Mouse (Mus musculus): ENCODE results near the gene Tgfbr2. TPM values are rescaled to one million over a fixed set of nuclear protein-coding genes. Genes with fewer than 3 reads are reported as not detected.

Tgfbr2 gene
- total and polyA plus RNA-seq, 3 experiments = not detected

- TF ChIP-seq ZMIZ1 (IDR thresholded peaks at IDR 0.05; ENCODE audit: low read depth, low read length) (no peak), UBTF (IDR thresholded peaks at IDR 0.05; ENCODE audit: borderline replicate concordance, insufficient read depth, low read depth, low read length) (no peak), BHLHE40 (IDR thresholded peaks at IDR 0.05; ENCODE audit: borderline replicate concordance, low read depth, low read length) (no peak), ETS1 (IDR thresholded peaks at IDR 0.05; ENCODE audit: low read depth, low read length) (no peak), POLR2A (IDR thresholded peaks at IDR 0.05; ENCODE audit: control insufficient read depth in 1 of 2, insufficient read depth in 1 of 2, low read depth in 1 of 2, low read length in 2 of 2, poor library complexity in 1 of 2) (no peak), USF1 (IDR thresholded peaks at IDR 0.05; ENCODE audit: low read depth, low read length) (no peak), SIN3A (IDR thresholded peaks at IDR 0.05; ENCODE audit: low read length) (no peak), MXI1 (IDR thresholded peaks at IDR 0.05; ENCODE audit: low read depth, low read length) (no peak), MYB (IDR thresholded peaks at IDR 0.05; ENCODE audit: low read depth, low read length) (no peak), TAL1 (IDR thresholded peaks at IDR 0.05; ENCODE audit: low read length) (no peak), RAD21 (IDR thresholded peaks at IDR 0.05; ENCODE audit: low read depth, low read length) (no peak), MEF2A (IDR thresholded peaks at IDR 0.05; ENCODE audit: extremely low read depth, insufficient replicate concordance, low read depth, low read length, poor library complexity, severe bottlenecking) (no peak), RCOR1 (IDR thresholded peaks at IDR 0.05; ENCODE audit: low read depth, low read length) (no peak), MAX (IDR thresholded peaks at IDR 0.05; ENCODE audit: low read length) (no peak), ZC3H11A (IDR thresholded peaks at IDR 0.05; ENCODE audit: low read depth, low read length) (no peak), EP300 (IDR thresholded peaks at IDR 0.05; ENCODE audit: low read depth in 1 of 2, low read length in 2 of 2) (no peak), MAFK (IDR thresholded peaks at IDR 0.05; ENCODE audit: borderline replicate concordance, low read depth, low read length) (no peak), POLR2AphosphoS5 (IDR thresholded peaks at IDR 0.05; ENCODE audit: borderline replicate concordance, low read depth, low read length) (no peak), NRF1 (IDR thresholded peaks at IDR 0.05; ENCODE audit: insufficient read depth, low read depth, low read length, poor library complexity, severe bottlenecking) (no peak), ELF1 (IDR thresholded peaks at IDR 0.05; ENCODE audit: low read depth, low read length) (no peak)
- no peaks in the 10 kb centered on the region for H3K36me3 ChIP-seq (ENCODE audit: control insufficient read depth in 1 of 2, insufficient read depth in 2 of 2, low read length in 2 of 2)
- no peaks in the 10 kb centered on the region for H3K79me2 ChIP-seq (ENCODE audit: control insufficient read depth, insufficient read depth, low read length, poor library complexity)
- H3K4me3 ChIP-seq (ENCODE audit: control insufficient read depth in 1 of 2, insufficient read depth in 1 of 2, low read depth in 2 of 2, low read length in 2 of 2) = no peak overlapping the region
- H3K9me3 ChIP-seq (replicated peaks; ENCODE audit: insufficient read depth, low read length) = no peaks in the 10 kb centered on the region
- no peak overlapping the region for H3K27ac ChIP-seq (ENCODE audit: control insufficient read depth, low read depth, low read length)
- H3K4me1 ChIP-seq (ENCODE audit: control insufficient read depth in 1 of 2, insufficient read depth in 2 of 2, low read length in 2 of 2) = no peaks in the 10 kb centered on the region
- DNase-seq (ENCODE audit: low read depth, low spot score) = no peak
- H3K9ac ChIP-seq (ENCODE audit: control insufficient read depth, low read depth, low read length, poor library complexity, severe bottlenecking) = no peak overlapping the region
- H3K27me3 ChIP-seq (ENCODE audit: control insufficient read depth in 1 of 2, insufficient read depth in 2 of 2, low read length in 2 of 2) = no peaks in the 10 kb centered on the region
Observed at GRCm38 (mm10) chr9:116039981-116040380, 135.2 kb downstream of the Tgfbr2 start.

GRCm38 (mm10) chr9:116038275-116038674 lies 136.9 kb downstream of the Tgfbr2 start:
- H3K27ac ChIP-seq (ENCODE audit: control insufficient read depth, low read depth, low read length) = no peak overlapping the region
- H3K9ac ChIP-seq (ENCODE audit: control insufficient read depth, low read depth, low read length, poor library complexity, severe bottlenecking) = no peak overlapping the region
- no peaks in the 10 kb centered on the region for H3K9me3 ChIP-seq (replicated peaks; ENCODE audit: insufficient read depth, low read length)
- H3K36me3 ChIP-seq (ENCODE audit: control insufficient read depth in 1 of 2, insufficient read depth in 2 of 2, low read length in 2 of 2) = no peaks in the 10 kb centered on the region
- TF ChIP-seq EP300 (IDR thresholded peaks at IDR 0.05; ENCODE audit: low read depth in 1 of 2, low read length in 2 of 2) = no peak
- no peak for TF ChIP-seq GABPA (IDR thresholded peaks at IDR 0.05; ENCODE audit: low read depth, low read length)
- TF ChIP-seq POLR2AphosphoS5 (IDR thresholded peaks at IDR 0.05; ENCODE audit: borderline replicate concordance, low read depth, low read length) = no peak
- no peak for TF ChIP-seq MAX (IDR thresholded peaks at IDR 0.05; ENCODE audit: low read length)
- no peak for TF ChIP-seq RAD21 (IDR thresholded peaks at IDR 0.05; ENCODE audit: low read depth, low read length)
- no peak for TF ChIP-seq USF1 (IDR thresholded peaks at IDR 0.05; ENCODE audit: low read depth, low read length)
- no peak for TF ChIP-seq BHLHE40 (IDR thresholded peaks at IDR 0.05; ENCODE audit: borderline replicate concordance, low read depth, low read length)
- TF ChIP-seq ELF1 (IDR thresholded peaks at IDR 0.05; ENCODE audit: low read depth, low read length) = no peak
- TF ChIP-seq NRF1 (IDR thresholded peaks at IDR 0.05; ENCODE audit: insufficient read depth, low read depth, low read length, poor library complexity, severe bottlenecking) = no peak
- TF ChIP-seq RCOR1 (IDR thresholded peaks at IDR 0.05; ENCODE audit: low read depth, low read length) = no peak
- TF ChIP-seq MYC (IDR thresholded peaks at IDR 0.05; ENCODE audit: low read depth, low read length) = no peak
- TF ChIP-seq KAT2A (conservative IDR thresholded peaks at IDR 0.05; ENCODE audit: low read depth, low read length) = no peak
- no peak for TF ChIP-seq MAFK (IDR thresholded peaks at IDR 0.05; ENCODE audit: borderline replicate concordance, low read depth, low read length)
- no peak for TF ChIP-seq MEF2A (IDR thresholded peaks at IDR 0.05; ENCODE audit: extremely low read depth, insufficient replicate concordance, low read depth, low read length, poor library complexity, severe bottlenecking)
- no peak for TF ChIP-seq HCFC1 (IDR thresholded peaks at IDR 0.05; ENCODE audit: low read depth, low read length)
- no peak for TF ChIP-seq CHD1 (IDR thresholded peaks at IDR 0.05; ENCODE audit: low read depth, low read length)
- no peak for TF ChIP-seq ZC3H11A (IDR thresholded peaks at IDR 0.05; ENCODE audit: low read depth, low read length)
- TF ChIP-seq MYB (IDR thresholded peaks at IDR 0.05; ENCODE audit: low read depth, low read length) = no peak
- no peak for TF ChIP-seq JUND (IDR thresholded peaks at IDR 0.05; ENCODE audit: low read depth, low read length)
- TF ChIP-seq CTCF (IDR thresholded peaks at IDR 0.05 in 2 of 3, conservative IDR thresholded peaks at IDR 0.05 in 1 of 3; ENCODE audit: control insufficient read depth in 1 of 3, insufficient read depth in 1 of 3, low read depth in 2 of 3, low read length in 3 of 3, poor library complexity in 1 of 3, severe bottlenecking in 1 of 3) = no peak
- no peak overlapping the region for H3K4me3 ChIP-seq (ENCODE audit: control insufficient read depth in 1 of 2, insufficient read depth in 1 of 2, low read depth in 2 of 2, low read length in 2 of 2)
- no peaks in the 10 kb centered on the region for H3K79me2 ChIP-seq (ENCODE audit: control insufficient read depth, insufficient read depth, low read length, poor library complexity)
- H3K4me1 ChIP-seq (ENCODE audit: control insufficient read depth in 1 of 2, insufficient read depth in 2 of 2, low read length in 2 of 2) = no peaks in the 10 kb centered on the region
- DNase-seq (ENCODE audit: low read depth, low spot score) = no peak
- no peaks in the 10 kb centered on the region for H3K27me3 ChIP-seq (ENCODE audit: control insufficient read depth in 1 of 2, insufficient read depth in 2 of 2, low read length in 2 of 2)
